Mouse (Mus musculus): ENCODE results near the gene A030005L19Rik.

- TF ChIP-seq CTCF (conservative IDR thresholded peaks at IDR 0.05; ENCODE audit: low read length) (no peak), NANOG (IDR thresholded peaks at IDR 0.05; ENCODE audit: borderline replicate concordance, low read length) (no peak), POU5F1 (IDR thresholded peaks at IDR 0.05; ENCODE audit: borderline replicate concordance, low read length) (no peak)
Observed at GRCm38 (mm10) chr1:82913025-82913424, at the start of gene A030005L19Rik.
